Mouse (Mus musculus): ENCODE results near the gene Hmcn1.

Gene Hmcn1

GRCm38 (mm10) chr1:150783070-150783842, 210.0 kb downstream of the Hmcn1 start:
- no peak for DNase-seq (ENCODE audit: low spot score in 2 of 2)

GRCm38 (mm10) chr1:150779902-150780301, 213.3 kb downstream of the Hmcn1 start:
- DNase-seq (ENCODE audit: low spot score in 2 of 2): no peak

GRCm38 (mm10) chr1:150776741-150777140, 216.5 kb downstream of the Hmcn1 start:
- no peak for DNase-seq (ENCODE audit: low spot score in 2 of 2)

GRCm38 (mm10) chr1:150775742-150776141, 217.5 kb downstream of the Hmcn1 start:
- no peak for DNase-seq (ENCODE audit: low spot score in 2 of 2)

GRCm38 (mm10) chr1:150772958-150773357, 220.3 kb downstream of the Hmcn1 start:
- no peak for DNase-seq (ENCODE audit: low spot score in 2 of 2)

GRCm38 (mm10) chr1:150770948-150771521, 222.2 kb downstream of the Hmcn1 start:
- no peak for DNase-seq (ENCODE audit: low spot score in 2 of 2)

GRCm38 (mm10) chr1:150769836-150770235, 223.4 kb downstream of the Hmcn1 start:
- DNase-seq (ENCODE audit: low spot score in 2 of 2): no peak

- no peak for DNase-seq (ENCODE audit: low spot score in 2 of 2)
These were observed 231.6 kb downstream of the Hmcn1 start for GRCm38 (mm10) chr1:150761678-150762077.

- no peak for DNase-seq (ENCODE audit: low spot score in 2 of 2)
These were observed 232.4 kb downstream of the Hmcn1 start for GRCm38 (mm10) chr1:150760801-150761331.

- DNase-seq (ENCODE audit: low spot score in 2 of 2): no peak
These were observed 233.7 kb downstream of the Hmcn1 start for GRCm38 (mm10) chr1:150759476-150760079.

- DNase-seq (ENCODE audit: low spot score in 2 of 2): no peak
These were observed 239.3 kb downstream of the Hmcn1 start for GRCm38 (mm10) chr1:150753920-150754319.

- DNase-seq (ENCODE audit: low spot score in 2 of 2): no peak
These were observed 244.5 kb downstream of the Hmcn1 start for GRCm38 (mm10) chr1:150748783-150749182.

- DNase-seq (ENCODE audit: low spot score in 2 of 2): no peak
These were observed 245.5 kb downstream of the Hmcn1 start for GRCm38 (mm10) chr1:150747771-150748170.

GRCm38 (mm10) chr1:150743097-150743843, 250.0 kb downstream of the Hmcn1 start:
- DNase-seq (ENCODE audit: low spot score in 2 of 2): no peak

- no peak for DNase-seq (ENCODE audit: low spot score in 2 of 2)
These were observed 250.7 kb downstream of the Hmcn1 start for GRCm38 (mm10) chr1:150742376-150743087.

GRCm38 (mm10) chr1:150711438-150711837, 281.8 kb downstream of the Hmcn1 start:
- DNase-seq (ENCODE audit: low spot score in 2 of 2): no peak

GRCm38 (mm10) chr1:150706502-150706901, 286.7 kb downstream of the Hmcn1 start:
- no peak for DNase-seq (ENCODE audit: low spot score in 2 of 2)

- DNase-seq (ENCODE audit: low spot score in 2 of 2): no peak
These were observed 295.5 kb downstream of the Hmcn1 start for GRCm38 (mm10) chr1:150697749-150698148.

GRCm38 (mm10) chr1:150682044-150682443, 311.2 kb downstream of the Hmcn1 start:
- no peak for DNase-seq (ENCODE audit: low spot score in 2 of 2)

GRCm38 (mm10) chr1:150681433-150681832, 311.8 kb downstream of the Hmcn1 start:
- DNase-seq (ENCODE audit: low spot score in 2 of 2): no peak

- DNase-seq (ENCODE audit: low spot score in 2 of 2): no peak
These were observed 312.2 kb downstream of the Hmcn1 start for GRCm38 (mm10) chr1:150681006-150681405.
